Mouse (Mus musculus): ENCODE data around the gene Dars. TPM values are rescaled to one million over a fixed set of nuclear protein-coding genes. Genes with fewer than 3 reads are reported as not detected.

The Dars gene
- polyA plus RNA-seq (2014; fragmentation: Illumina TruSeq; extraction: RNeasy Lipid Tissue Mini Kit (QIAGEN cat#74804); ENCODE audit: low read depth, low replicate concordance), result 268 TPM

GRCm38 (mm10) chr1:128416584-128417532, at the start of gene Dars:
Dars (minus strand) TSS chr1:128417368.

GRCm38 (mm10) chr1:128359554-128360376, 57.4 kb downstream of the Dars start, which contains the start of gene Mcm6:
Mcm6 (minus strand) TSS chr1:128359664.

GRCm38 (mm10) chr1:128328218-128328617, 89.0 kb downstream of the Dars start, which contains the start of gene Lct:
Lct (minus strand) TSS chr1:128328318.

Other genes with a start within 250 kb of the Dars start
- gene Ubxn4, start 173.4 kb downstream of the Dars start, polyA plus RNA-seq (2014; fragmentation: Illumina TruSeq; extraction: RNeasy Lipid Tissue Mini Kit (QIAGEN cat#74804); ENCODE audit: low read depth, low replicate concordance), result 216 TPM
- not detected for gene Lct, start 89.0 kb downstream of the Dars start, polyA plus RNA-seq (2014; fragmentation: Illumina TruSeq; extraction: RNeasy Lipid Tissue Mini Kit (QIAGEN cat#74804); ENCODE audit: low read depth, low replicate concordance)
- 29.6 TPM for gene Mcm6, start 57.7 kb downstream of the Dars start, polyA plus RNA-seq (2014; fragmentation: Illumina TruSeq; extraction: RNeasy Lipid Tissue Mini Kit (QIAGEN cat#74804); ENCODE audit: low read depth, low replicate concordance)
- 28.3 TPM for gene Cxcr4, start 174.9 kb upstream of the Dars start, polyA plus RNA-seq (2014; fragmentation: Illumina TruSeq; extraction: RNeasy Lipid Tissue Mini Kit (QIAGEN cat#74804); ENCODE audit: low read depth, low replicate concordance)